Mouse (Mus musculus) small intestine, adult 2 months (tissue): Measurements from ENCODE around the gene Fam57b. TPM values are rescaled to one million over a fixed set of nuclear protein-coding genes. Genes with fewer than 3 reads are reported as not detected.

Source experiments
- H3K27ac ChIP-seq: fragments of 200-500 bp; 2 replicates; pipeline ENCODE4 v1.5.1; 2012; ENCODE audit warnings: low read depth, low read length, control low read depth, inconsistent platforms; ENCODE audit not compliant: insufficient read depth
- H3K27me3 ChIP-seq: fragments of 200-500 bp; 2 replicates; pipeline ENCODE4 v1.6.1; 2012; ENCODE audit warnings: mild to moderate bottlenecking, moderate library complexity, low read length, inconsistent platforms; ENCODE audit not compliant: control insufficient read depth, insufficient read depth
- H3K36me3 ChIP-seq: fragments of 200-500 bp; 2 replicates; pipeline ENCODE4 v1.6.1; 2012; ENCODE audit warnings: mild to moderate bottlenecking, low read length, control low read depth, inconsistent platforms; ENCODE audit not compliant: control insufficient read depth, insufficient read depth
- H3K4me1 ChIP-seq: fragments of 200-500 bp; 2 replicates; pipeline ENCODE4 v1.6.1; 2012; ENCODE audit warnings: low read length, inconsistent platforms, mixed read lengths; ENCODE audit not compliant: control insufficient read depth, insufficient read depth, insufficient read length
- H3K4me3 ChIP-seq: fragments of 200-500 bp; 2 replicates; pipeline ENCODE4 v1.5.1; 2012; ENCODE audit warnings: low read depth, mild to moderate bottlenecking, control low read depth, inconsistent platforms, low read length, moderate library complexity
- CTCF ChIP-seq: fragments of 200-500 bp; IDR thresholded peaks from 2 replicates; pipeline ENCODE4 v1.5.1; 2012; ENCODE audit warnings: low read depth, mild to moderate bottlenecking, control low read depth, inconsistent platforms, low read length, moderate library complexity, mixed read lengths; ENCODE audit not compliant: insufficient replicate concordance, insufficient read length; ENCODE audit errors: extremely low read depth
- POLR2A ChIP-seq: fragments of 200-500 bp; IDR thresholded peaks from 2 replicates; pipeline ENCODE4 v1.6.1; 2012; ENCODE audit warnings: low read depth, mild to moderate bottlenecking, control low read depth, inconsistent platforms, low read length, moderate library complexity
- WGBS: fragments of 180-500 bp; shearing (Covaris S2); methylation state at CpG from one replicate; pipeline ENCODE4 v1.1.7; 2018; 5-methylcytosine and 5-hydroxymethylcytosine counted together
- polyA plus RNA-seq: library from polyadenylated mRNA; depleted of rRNA; stranded (reverse); fragments of >200 nt; gene quantifications from 2 replicates; pipeline ENCODE4 v1.2.3, GENCODE M21; 2012

The Fam57b gene
- polyA plus RNA-seq, 1 experiment, result 4.1 TPM

DNA sequence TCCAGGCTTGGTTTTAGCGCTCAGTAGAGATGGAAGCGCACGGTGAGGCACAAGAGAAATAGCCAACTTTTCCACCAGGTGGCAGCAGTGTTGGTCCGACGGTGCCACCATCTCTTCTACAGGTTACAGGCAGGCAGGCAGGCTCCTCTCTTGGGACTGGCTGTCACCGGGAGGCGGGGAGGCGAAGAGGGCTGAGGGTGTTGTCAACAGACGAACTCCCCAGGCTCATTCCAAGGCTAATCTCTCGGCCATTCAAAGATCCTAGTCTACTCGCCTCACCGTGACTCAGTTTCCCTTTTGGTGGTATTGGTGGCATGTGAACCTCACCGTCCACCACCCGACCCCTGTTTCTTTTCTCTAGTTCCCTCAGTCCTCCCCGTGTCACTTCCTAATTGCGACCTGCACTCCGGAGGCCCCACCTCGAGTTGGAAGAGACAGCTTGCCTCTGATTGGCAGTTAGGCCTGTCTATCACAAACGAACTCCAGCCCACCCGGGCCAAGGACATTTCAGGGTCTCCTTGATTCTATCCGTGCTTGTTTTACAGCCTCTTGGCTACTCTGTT lies 34.6 kb downstream of the Fam57b start:
- TF ChIP-seq POLR2A (no peak), CTCF (peak; percentile 68)

DNA sequence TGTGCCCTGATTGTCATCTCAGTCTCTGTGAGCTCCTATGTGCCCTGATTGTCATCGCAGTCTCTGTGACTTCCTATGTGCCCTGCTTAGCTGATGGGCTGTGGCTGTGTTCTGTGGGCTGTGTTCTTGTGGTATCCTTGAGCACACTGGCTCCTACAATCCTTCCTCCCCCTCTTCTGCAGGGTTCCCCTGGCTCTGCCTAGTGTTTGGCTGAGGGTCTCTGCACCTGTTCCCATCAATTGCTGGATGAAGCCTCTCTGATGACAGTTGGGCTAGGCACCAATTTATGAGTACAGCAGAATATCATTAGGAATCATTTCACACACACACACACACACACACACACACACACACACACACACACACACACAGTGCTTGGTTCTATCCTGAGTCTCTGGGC lies 35.8 kb downstream of the Fam57b start:
- no peak for TF ChIP-seq POLR2A
- WGBS, result 88% methylated on average over 1 of the region's 1 CpGs
- peaks cover 3% of the 10 kb centered on the region; the same call in 1 of the 2 replicates for H3K4me1 ChIP-seq
- no peaks in the 10 kb centered on the region for H3K36me3 ChIP-seq
- no peak overlapping the region for H3K27ac ChIP-seq
- 0 out of 2 replicates have a peak, but pooled peaks cover 8% of the 10 kb centered on the region for H3K27me3 ChIP-seq
- H3K4me3 ChIP-seq, result no peak overlapping the region

More for the DNA sequence above, 34.6 kb downstream of the Fam57b start:
- Histone ChIP-seq H3K27ac (no peak overlapping the region), H3K4me1 (peaks cover 3% of the 10 kb centered on the region; the same call in 1 of the 2 replicates), H3K4me3 (peak overlapping the region; percentile 33), H3K36me3 (no peaks in the 10 kb centered on the region), H3K27me3 (0 out of 2 replicates have a peak, but pooled peaks cover 8% of the 10 kb centered on the region)
- WGBS, result 2% methylated on average over 21 of the region's 21 CpGs

DNA sequence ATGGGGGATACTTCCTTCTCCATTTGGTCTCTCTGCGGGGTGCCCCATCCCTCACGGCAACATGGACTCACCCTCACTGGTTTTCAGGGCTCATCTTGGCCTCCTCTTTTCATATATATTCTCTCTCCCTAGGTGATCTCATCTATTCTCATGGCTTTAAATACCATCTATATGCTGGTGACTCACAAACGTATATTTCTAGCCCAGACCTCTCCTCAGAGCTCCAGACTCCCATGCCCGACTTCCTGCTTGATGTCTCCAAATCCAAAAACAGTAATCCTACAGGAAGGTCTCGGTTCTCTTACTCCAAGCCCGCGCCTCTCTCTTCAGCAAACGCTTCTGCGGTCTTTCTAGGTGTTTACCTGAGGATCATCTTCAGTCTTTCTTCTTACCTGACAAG lies 45.8 kb downstream of the Fam57b start:
- no peak overlapping the region for H3K4me3 ChIP-seq
- WGBS, result 71% methylated on average over 9 of the region's 9 CpGs
- no peak for TF ChIP-seq CTCF
- TF ChIP-seq POLR2A, result no peak
- H3K4me1 ChIP-seq, result peaks cover 7% of the 10 kb centered on the region; the same call in 1 of the 2 replicates
- H3K36me3 ChIP-seq, result no peaks in the 10 kb centered on the region
- peaks cover 16% of the 10 kb centered on the region for H3K27me3 ChIP-seq
- H3K27ac ChIP-seq, result no peak overlapping the region

DNA sequence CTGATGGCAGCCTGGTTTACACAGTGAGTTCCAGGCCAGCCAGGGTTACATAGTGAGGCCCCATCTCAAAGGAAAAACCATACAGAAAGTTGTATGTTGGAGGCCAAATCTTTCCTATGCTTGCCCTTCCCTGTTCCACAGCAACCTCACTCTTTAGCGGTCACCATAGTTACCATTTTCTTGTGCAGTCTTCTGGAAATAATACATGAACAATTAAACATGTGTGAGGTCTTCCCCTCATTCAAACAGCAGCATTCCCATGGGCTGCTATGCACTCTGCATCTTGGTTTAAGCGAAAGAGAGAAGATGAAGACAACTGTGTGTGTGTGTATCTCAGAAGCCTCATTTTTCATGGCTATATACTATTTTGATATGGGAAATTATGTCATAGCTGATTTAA lies 48.0 kb downstream of the Fam57b start:
- Histone ChIP-seq H3K27me3 (peaks cover 27% of the 10 kb centered on the region), H3K27ac (no peak overlapping the region), H3K36me3 (no peaks in the 10 kb centered on the region), H3K4me1 (peaks cover 7% of the 10 kb centered on the region; the same call in 1 of the 2 replicates), H3K4me3 (no peak overlapping the region)
- 95% methylated on average over 2 of the region's 2 CpGs for WGBS
- TF ChIP-seq CTCF (no peak), POLR2A (no peak)

DNA sequence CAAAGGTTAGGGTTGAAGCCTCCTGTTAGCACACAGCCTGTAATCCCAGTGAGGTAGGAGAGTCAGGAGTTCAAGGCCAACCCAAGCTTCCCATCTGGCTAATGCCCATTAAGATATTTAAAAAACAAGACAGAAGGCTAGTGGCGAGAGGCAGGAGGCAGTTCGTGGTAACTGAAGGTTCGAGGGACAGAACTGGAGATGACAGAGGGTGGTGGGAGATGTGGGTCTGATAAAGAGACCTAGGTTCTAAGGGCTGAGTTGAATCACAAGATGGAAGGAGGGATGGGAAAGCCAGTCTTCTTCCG lies 49.6 kb downstream of the Fam57b start, which contains the start of gene Doc2a:
Gene Doc2a (plus strand): TSS at position 301 of the 305 bp plus-strand sequence.
- H3K4me1 ChIP-seq, result peaks cover 7% of the 10 kb centered on the region; the same call in 1 of the 2 replicates
- peak within 1 kb of the TSS; percentile 53 for H3K4me3 ChIP-seq
- no peak within 1 kb of the TSS for H3K27ac ChIP-seq
- 38% methylated on average over 4 of the region's 4 CpGs for WGBS
- H3K27me3 ChIP-seq, result peaks cover 27% of the 10 kb centered on the region
- TF ChIP-seq POLR2A (no peak), CTCF (no peak)
- no peaks in the 10 kb centered on the region for H3K36me3 ChIP-seq

DNA sequence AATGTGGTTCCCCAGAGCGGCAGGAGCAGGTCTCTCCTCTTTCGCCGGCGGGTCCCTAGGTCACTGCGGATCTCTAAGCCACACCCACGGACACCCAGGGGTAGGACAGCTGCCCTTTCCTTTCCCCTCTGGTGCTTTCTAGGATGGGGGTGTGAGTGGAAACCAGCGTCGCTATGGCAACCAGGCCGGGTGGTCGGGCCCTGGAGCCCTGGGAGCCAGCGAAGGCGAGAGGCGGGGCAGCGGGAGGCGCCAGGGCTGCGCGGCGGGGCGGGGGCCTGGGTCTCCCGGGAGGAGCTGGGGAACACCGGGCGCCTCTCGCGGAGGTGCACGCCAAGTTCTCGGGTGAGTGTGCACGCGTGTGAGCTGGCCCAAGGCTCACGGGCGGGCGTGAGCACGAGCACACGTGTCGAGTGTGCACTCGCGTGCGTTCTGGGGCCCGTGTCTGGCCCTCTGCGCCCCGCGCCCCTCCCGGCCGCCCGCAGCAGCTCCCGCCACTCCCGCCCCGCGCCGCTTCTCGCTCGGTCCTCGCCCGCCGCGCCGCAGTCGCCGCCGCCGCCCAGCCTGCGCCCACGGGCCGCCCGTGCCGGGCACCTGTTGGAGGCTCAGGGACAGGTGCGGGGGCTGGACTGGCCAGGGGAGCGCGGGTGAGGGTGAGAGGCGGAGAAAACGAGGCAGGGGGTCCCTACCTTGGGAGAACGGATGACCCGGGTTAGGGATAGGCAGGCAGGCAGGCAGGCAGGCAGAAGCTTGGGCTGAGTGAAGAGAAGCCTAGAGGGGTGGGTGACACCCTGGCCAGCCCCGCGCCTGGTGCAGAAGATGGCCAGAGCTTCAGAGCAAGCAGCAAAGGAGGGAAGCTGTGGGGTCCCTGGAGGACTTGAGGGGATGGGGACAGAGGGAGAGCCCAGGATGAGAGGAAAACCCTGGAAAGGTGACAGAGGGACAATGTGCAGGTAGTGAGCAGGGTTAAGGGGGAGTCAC lies 50.2 kb downstream of the Fam57b start:
- no peak overlapping the region for H3K27ac ChIP-seq
- peaks cover 4% of the 10 kb centered on the region for H3K36me3 ChIP-seq
- WGBS, result 1% methylated on average over 72 of the region's 74 CpGs
- TF ChIP-seq CTCF (no peak), POLR2A (no peak)
- peaks cover 7% of the 10 kb centered on the region; the same call in 1 of the 2 replicates for H3K4me1 ChIP-seq
- H3K4me3 ChIP-seq, result peak overlapping the region; percentile 53
- H3K27me3 ChIP-seq, result peaks cover 27% of the 10 kb centered on the region

DNA sequence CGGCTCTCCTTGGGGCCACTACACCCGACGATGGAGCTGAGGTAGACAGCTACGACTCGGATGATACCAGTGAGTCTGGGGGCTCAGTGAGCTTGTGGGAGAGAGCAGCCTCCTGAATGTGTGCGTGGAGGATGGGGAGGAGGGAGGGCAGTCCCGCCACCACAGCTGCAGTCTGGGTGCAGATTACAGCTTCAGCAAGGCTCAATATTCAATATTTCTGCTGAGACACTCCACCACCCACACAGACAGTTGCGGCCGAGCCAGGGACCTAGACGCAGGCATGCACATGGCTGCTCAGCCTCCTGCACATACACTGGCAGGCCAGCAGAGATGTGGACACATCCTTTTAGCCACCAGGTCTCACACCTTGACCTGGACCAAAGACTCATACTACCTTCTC lies 51.3 kb downstream of the Fam57b start:
- Histone ChIP-seq H3K4me3 (no peak overlapping the region), H3K27ac (no peak overlapping the region), H3K27me3 (peaks cover 27% of the 10 kb centered on the region), H3K36me3 (peaks cover 11% of the 10 kb centered on the region), H3K4me1 (peaks cover 7% of the 10 kb centered on the region; the same call in 1 of the 2 replicates)
- no peak for TF ChIP-seq POLR2A
- no peak for TF ChIP-seq CTCF
- 35% methylated on average over 10 of the region's 10 CpGs for WGBS
